Mouse (Mus musculus) ES-Bruce4 (cell line): ENCODE results near the gene Cbfb. TPM values are rescaled to one million over a fixed set of nuclear protein-coding genes. Genes with fewer than 3 reads are reported as not detected.

Experiments
- H3K27ac ChIP-seq: 2 replicates; pipeline ENCODE4 v1.5.1; 2012; ENCODE audit warnings: low read length, inconsistent platforms; ENCODE audit not compliant: insufficient read depth
- H3K27me3 ChIP-seq: 2 replicates; pipeline ENCODE4 v1.6.1; 2012; ENCODE audit warnings: mild to moderate bottlenecking, low read length, inconsistent platforms; ENCODE audit not compliant: control insufficient read depth, poor library complexity, insufficient read depth, severe bottlenecking
- H3K36me3 ChIP-seq: 2 replicates; pipeline ENCODE4 v1.6.1; 2012; ENCODE audit warnings: inconsistent platforms, mild to moderate bottlenecking, low read length, moderate library complexity; ENCODE audit not compliant: control insufficient read depth, poor library complexity, insufficient read depth, severe bottlenecking
- H3K4me1 ChIP-seq: one replicate; pipeline ENCODE4 v1.8.1; 2011; ENCODE audit warnings: low read length; ENCODE audit not compliant: control insufficient read depth, insufficient read depth
- H3K4me3 ChIP-seq: 2 replicates; pipeline ENCODE4 v1.5.1; 2011; ENCODE audit warnings: low read depth, mild to moderate bottlenecking, low read length
- H3K9ac ChIP-seq: 2 replicates; pipeline ENCODE4 v1.6.1; 2012; ENCODE audit warnings: low read depth, mild to moderate bottlenecking, inconsistent platforms; ENCODE audit not compliant: poor library complexity, severe bottlenecking
- H3K9me3 ChIP-seq: replicated peaks from 2 replicates; pipeline ENCODE4 v1.6.1; 2012; ENCODE audit warnings: mild to moderate bottlenecking, low read length, inconsistent platforms; ENCODE audit not compliant: control insufficient read depth, poor library complexity, insufficient read depth, severe bottlenecking
- CTCF ChIP-seq: IDR thresholded peaks from one replicate; pipeline ENCODE4 v1.8.1; 2011; ENCODE audit warnings: low read depth, low read length
- EP300 ChIP-seq: IDR thresholded peaks from 2 replicates; pipeline ENCODE4 v1.6.1; 2011; ENCODE audit warnings: low read depth, low read length; ENCODE audit not compliant: insufficient read depth
- POLR2A ChIP-seq: IDR thresholded peaks from one replicate; pipeline ENCODE4 v1.8.1; 2011; ENCODE audit warnings: low read length; ENCODE audit not compliant: insufficient read depth
- polyA plus RNA-seq: library from polyadenylated mRNA; stranded (reverse); fragments of >200 nt; gene quantifications from 2 replicates; pipeline ENCODE4 v1.2.4, GENCODE M21; 2011; ENCODE audit warnings: low read depth; ENCODE audit not compliant: missing spikeins, insufficient read depth, insufficient read length

The Cbfb gene
- polyA plus RNA-seq, 1 experiment: 85.5 TPM

DNA sequence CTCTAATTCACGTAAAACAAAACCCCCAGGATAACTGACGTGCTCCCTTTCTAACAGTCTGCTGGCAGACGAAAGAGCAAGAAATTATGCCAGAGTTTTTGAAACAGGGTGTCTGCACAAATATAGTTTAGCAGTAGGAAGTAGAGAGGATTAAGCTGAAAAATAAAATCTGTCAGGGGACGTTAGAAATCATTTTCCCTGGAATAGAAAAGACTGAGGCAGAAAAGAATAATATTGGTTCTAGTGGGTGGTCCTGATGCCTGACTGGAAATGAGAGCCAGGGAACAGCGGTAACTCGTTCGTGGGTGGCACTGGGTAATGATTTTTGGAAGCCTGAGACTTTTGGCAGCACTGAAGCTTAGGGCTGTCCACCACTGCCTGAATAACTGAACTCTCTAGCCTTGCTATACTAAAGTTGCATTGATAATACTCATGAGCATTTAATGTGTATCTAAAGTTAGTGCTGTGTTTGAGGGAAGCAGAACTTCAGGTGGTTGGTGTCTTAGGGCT, 36.3 kb downstream of the Cbfb start:
- Histone ChIP-seq H3K27ac (no peak overlapping the region), H3K9me3 (no peaks in the 10 kb centered on the region), H3K4me3 (no peak overlapping the region), H3K4me1 (no peaks in the 10 kb centered on the region), H3K27me3 (no peaks in the 10 kb centered on the region), H3K36me3 (peaks cover 5% of the 10 kb centered on the region), H3K9ac (no peak overlapping the region)
- TF ChIP-seq EP300: no peak
- no peak for TF ChIP-seq CTCF
- no peak for TF ChIP-seq POLR2A

DNA sequence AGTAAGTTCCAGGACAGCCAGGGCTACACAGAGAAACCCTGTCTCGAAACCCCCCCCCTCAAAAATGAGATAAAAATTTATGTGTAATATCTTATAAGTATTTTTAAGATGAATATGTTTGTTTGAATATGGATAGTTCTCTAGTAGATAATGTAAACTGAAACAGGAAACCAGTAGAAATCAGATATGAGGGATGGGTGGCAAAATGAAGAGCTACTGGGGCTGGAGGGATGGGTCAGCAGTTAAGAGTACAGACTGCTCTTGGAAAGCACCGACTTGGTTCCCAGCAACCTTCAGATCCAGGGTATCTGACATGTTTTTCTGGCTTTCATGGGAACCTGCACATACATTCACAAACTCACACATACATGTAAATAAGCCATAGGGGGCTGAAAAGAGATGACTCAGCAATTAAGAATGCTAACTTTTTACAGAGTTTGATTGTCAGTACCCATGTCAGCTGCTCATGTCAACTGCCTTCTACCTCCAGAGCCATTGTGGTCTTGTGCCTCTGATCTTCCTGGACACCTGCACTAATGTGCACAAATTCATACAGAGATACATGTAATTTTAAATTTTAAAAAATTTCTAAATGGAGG, 37.3 kb downstream of the Cbfb start:
- TF ChIP-seq CTCF: no peak
- no peak for TF ChIP-seq EP300
- no peak for TF ChIP-seq POLR2A
- Histone ChIP-seq H3K27me3 (no peaks in the 10 kb centered on the region), H3K27ac (no peak overlapping the region), H3K4me1 (no peaks in the 10 kb centered on the region), H3K4me3 (no peak overlapping the region), H3K36me3 (peaks cover 5% of the 10 kb centered on the region), H3K9me3 (no peaks in the 10 kb centered on the region), H3K9ac (no peak overlapping the region)

DNA sequence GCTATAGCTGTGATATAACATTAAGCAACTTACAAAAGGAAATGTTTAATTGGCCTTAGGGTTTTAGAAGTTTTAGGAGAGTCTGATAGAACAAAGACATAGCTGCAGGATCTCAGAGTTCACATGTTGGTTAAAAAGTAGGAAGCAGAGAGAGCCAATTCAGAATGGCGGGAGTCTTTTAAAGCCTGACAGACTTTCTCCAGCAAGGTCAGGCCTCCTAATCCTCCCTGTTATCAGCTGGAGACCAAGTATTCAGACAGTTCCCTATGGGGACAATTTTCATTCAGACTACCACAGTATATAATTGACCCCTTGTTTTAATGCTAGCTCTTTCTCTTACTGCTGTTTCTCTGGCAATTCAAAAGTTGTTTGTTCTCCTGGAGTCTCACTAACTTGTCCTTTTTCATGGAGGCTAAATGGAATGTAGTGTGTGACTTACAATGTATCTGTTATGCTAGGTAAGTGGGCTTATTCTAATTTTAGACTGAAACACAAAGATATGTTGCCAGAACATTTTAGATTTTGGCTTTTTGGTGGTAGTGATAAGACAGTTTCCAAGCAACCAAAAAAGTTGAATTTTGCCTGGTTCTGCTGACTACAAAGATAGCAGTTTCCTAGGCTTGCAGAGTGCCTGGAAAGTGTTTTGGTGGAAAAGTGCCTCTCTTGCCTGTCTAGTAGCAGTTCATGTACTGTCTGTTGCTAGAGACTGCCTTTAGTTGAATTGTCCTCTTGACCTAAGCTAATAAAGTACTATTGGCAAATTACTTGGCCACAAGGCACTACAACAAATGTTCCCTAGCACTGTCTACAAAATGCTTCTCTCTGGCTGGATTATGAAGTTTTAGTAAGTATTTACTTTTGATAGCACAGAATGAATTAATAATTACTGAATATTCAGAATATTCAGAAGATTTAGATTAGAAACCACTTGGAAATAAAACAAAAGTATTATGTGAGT, 39.0 kb downstream of the Cbfb start:
- no peak overlapping the region for H3K4me3 ChIP-seq
- H3K27ac ChIP-seq: no peak overlapping the region
- H3K9me3 ChIP-seq: no peaks in the 10 kb centered on the region
- H3K9ac ChIP-seq: no peak overlapping the region
- no peaks in the 10 kb centered on the region for H3K27me3 ChIP-seq
- no peaks in the 10 kb centered on the region for H3K4me1 ChIP-seq
- no peak for TF ChIP-seq CTCF
- no peak for TF ChIP-seq POLR2A
- no peak for TF ChIP-seq EP300
- peaks cover 3% of the 10 kb centered on the region for H3K36me3 ChIP-seq

DNA sequence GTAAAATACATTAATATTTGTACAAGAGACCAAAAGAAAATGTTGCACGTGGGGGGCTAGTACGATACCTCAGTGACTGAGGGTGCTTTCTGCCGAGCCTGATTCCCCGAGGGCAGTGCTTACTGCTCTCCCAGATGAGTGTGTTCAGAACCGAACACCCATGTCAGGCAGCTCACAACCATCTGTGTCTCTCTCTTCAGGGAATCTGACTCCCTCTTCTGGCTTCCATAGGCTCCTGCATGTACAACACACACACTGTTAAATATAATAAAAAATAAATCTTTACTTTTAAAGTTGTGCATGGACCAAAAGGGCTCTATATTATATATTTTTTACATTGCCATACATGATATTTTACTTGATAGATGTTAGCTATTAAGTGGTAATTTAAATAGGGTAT, 43.6 kb downstream of the Cbfb start:
- TF ChIP-seq POLR2A: no peak
- TF ChIP-seq CTCF: no peak
- no peak for TF ChIP-seq EP300
- H3K4me3 ChIP-seq: no peak overlapping the region
- H3K4me1 ChIP-seq: no peaks in the 10 kb centered on the region
- peaks cover 5% of the 10 kb centered on the region for H3K36me3 ChIP-seq
- no peaks in the 10 kb centered on the region for H3K9me3 ChIP-seq
- no peaks in the 10 kb centered on the region for H3K27me3 ChIP-seq
- no peak overlapping the region for H3K9ac ChIP-seq
- no peak overlapping the region for H3K27ac ChIP-seq

DNA sequence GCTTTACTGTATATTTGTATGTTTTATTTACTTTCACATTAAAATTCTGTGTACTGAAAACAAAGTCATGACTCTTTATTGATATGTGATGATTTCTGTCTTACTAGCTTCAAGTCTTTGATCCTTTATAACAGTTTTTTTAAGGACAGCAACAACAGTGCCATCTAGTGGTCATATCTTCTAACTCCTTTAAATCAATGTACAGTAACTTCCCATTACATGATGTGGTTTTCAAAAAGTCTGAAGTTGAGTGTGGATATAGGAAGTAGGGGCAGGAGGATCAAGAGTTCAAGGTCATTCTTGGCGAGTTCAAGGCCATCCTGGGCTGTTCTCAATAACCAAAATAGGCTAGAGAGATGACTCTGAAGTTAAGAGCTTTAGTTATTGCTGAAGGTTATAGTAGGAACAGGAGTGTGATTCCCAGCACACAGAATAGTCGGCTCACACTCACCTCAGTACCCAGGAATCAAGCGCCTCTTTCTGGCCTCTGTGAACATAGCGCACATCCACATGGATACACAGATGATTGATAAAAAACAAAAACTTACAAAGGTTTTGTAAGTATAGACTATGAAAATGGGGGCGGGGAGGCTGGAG, 47.5 kb downstream of the Cbfb start:
- Histone ChIP-seq H3K36me3 (0 out of 2 replicates have a peak, but pooled peaks cover 3% of the 10 kb centered on the region), H3K27ac (no peak overlapping the region), H3K9ac (peak overlapping the region; percentile 21), H3K27me3 (no peaks in the 10 kb centered on the region), H3K4me1 (no peaks in the 10 kb centered on the region), H3K4me3 (no peak overlapping the region), H3K9me3 (no peaks in the 10 kb centered on the region)
- TF ChIP-seq EP300 (no peak), CTCF (peak; percentile 33)

DNA sequence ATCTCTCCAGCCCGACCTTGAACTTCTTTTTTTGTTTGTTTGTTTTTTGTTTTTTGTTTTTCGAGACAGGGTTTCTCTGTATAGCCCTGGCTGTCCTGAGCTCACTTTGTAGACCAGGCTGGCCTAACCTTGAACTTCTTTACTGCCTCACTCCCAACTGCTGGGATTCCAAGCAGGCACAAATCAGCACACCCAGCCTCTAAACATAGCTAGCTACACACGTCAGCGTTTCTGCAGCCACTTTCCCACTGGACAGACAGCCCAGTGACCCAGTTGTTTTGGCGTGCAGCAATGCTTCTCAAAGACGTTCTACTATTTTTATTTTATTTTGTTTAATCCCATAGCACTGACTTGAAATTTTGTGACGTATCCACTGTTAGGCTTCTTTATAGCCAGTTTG, 53.4 kb downstream of the Cbfb start:
- Histone ChIP-seq H3K4me3 (no peak overlapping the region), H3K4me1 (peaks cover 2% of the 10 kb centered on the region), H3K9ac (peak overlapping the region; percentile 68; the same call in 1 of the 2 replicates), H3K27me3 (no peaks in the 10 kb centered on the region), H3K36me3 (no peaks in the 10 kb centered on the region), H3K27ac (no peak overlapping the region), H3K9me3 (no peaks in the 10 kb centered on the region)
- TF ChIP-seq POLR2A: no peak
- TF ChIP-seq CTCF: no peak
- no peak for TF ChIP-seq EP300
